Mouse (Mus musculus) mesoderm, embryonic 11.5 days (tissue): Measurements from ENCODE around the gene Gria1.

Experiments
- DNase-seq: peaks from one replicate; pipeline ENCODE4 v3.0.0-alpha.2; 2012; ENCODE audit warnings: low read depth, low spot score

The Gria1 gene

GRCm38 (mm10) chr11:57278056-57278455 lies 266.9 kb downstream of the Gria1 start:
- peak; percentile 24 for DNase-seq

- no peak for DNase-seq
Observed at GRCm38 (mm10) chr11:57286119-57286518, 274.9 kb downstream of the Gria1 start.

DNA sequence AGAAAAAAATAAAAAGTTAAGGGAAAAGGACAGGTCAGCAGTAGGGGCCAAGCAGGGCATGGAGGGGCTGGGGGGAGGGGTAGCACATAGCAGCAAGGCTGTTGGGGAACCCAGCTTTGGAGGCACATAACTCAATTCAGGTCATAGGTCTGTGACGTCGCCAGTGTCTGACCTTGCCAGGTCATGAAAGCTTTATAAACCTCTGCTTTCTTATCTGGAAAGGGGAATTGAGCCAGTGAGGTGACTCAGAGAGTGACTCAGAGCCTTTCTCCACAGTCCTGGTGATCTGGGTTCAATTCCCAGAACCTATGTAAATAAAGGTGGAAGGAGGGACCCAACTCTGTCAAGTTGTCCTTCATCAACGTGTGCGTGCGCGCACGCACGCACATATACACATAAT lies 286.2 kb downstream of the Gria1 start:
- no peak for DNase-seq

DNA sequence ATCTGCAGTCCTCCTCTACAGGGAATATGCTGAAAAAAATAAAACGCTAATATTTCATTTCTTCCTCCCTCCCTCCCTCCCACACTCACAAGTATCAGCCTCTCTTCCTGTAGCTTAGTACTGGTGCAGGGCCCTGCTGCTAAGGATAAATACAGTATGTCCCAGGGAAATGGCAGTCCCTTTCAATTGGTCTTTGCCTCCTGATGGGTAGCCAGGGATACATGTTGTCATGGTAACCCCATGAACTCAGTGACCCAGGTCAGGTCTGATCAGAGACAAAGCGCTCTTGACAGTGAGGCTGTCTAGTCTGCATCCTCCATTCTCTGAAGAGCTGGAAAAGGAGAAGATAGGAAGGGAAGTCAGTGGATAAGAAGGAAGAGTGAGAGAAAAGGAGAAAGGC lies 287.1 kb downstream of the Gria1 start:
- DNase-seq = peak; percentile 91

- DNase-seq = no peak
Observed at GRCm38 (mm10) chr11:57298665-57299064, 287.5 kb downstream of the Gria1 start.

- DNase-seq = no peak
Observed at GRCm38 (mm10) chr11:57303602-57304001, 292.4 kb downstream of the Gria1 start.

DNA sequence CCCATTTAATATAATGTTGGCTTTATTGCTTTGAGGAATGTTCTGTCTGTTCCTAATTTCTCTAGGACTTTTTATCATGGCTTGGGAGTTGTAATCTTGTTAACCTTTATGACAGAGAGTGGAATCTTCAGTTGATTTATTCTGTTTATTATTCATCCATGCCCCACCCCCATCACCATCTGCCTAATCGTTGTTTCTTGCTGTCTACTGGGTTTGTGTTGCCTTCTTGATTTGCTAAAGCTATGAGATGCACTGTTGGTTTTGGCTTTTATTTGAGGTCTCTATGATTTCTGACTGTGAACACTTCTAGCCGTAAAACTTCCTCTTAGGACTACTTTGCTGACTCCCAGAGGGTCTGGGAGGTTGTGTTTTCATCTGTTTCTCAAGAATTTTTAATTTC lies 294.9 kb downstream of the Gria1 start:
- DNase-seq = no peak

GRCm38 (mm10) chr11:57306892-57307291 lies 295.7 kb downstream of the Gria1 start:
- no peak for DNase-seq

GRCm38 (mm10) chr11:57317063-57317462 lies 305.9 kb downstream of the Gria1 start:
- DNase-seq = no peak

DNA sequence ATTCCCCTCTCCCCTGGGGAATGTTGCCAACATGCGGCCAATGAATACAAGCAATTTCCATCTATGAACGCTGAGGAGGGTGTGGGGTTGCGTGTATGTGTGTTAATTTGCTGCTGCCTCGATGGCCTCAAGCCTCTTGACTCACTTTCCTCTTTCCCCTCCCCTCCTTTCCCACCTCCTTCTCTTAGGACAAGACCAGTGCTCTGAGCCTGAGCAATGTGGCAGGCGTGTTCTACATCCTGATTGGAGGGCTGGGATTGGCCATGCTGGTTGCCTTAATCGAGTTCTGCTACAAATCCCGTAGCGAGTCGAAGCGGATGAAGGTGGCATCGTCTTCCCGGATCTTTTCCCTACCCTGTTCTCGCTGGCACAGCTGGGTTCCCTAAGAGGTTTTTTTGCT lies 306.3 kb downstream of the Gria1 start:
- no peak for DNase-seq

GRCm38 (mm10) chr11:57319374-57319773 lies 308.2 kb downstream of the Gria1 start:
- no peak for DNase-seq

DNA sequence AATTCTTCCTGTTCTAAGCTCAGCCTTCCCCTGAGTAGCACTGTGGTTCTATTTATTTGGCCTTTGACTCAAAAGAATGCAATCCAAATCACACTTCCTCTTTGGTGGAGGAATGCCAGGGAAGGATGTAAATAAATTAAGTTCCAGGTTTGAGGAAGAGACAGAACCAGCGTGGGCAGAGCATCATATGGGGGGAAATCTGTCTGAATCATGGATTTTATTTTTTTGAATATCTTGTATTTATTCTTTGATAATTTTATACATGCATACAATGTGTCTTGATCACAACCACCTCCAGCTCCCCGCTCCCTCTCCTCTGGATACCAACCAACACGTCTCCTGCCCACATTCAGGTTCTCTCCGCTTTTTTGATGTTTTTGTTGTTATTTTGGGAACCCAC lies 312.9 kb downstream of the Gria1 start:
- no peak for DNase-seq
